Mouse (Mus musculus): ENCODE measurements around the gene Ccp110. TPM values are rescaled to one million over a fixed set of nuclear protein-coding genes. Genes with fewer than 3 reads are reported as not detected.

The Ccp110 gene
- polyA plus RNA-seq, 1 experiment, result 0.40 TPM

- H3K27me3 ChIP-seq (replicated peaks), result no peaks in the 10 kb centered on the region
- TF ChIP-seq GATA1 (IDR thresholded peaks at IDR 0.05; ENCODE audit: borderline replicate concordance, low read length) (no peak), FLI1 (IDR thresholded peaks at IDR 0.05; ENCODE audit: low read length) (no peak)
- no peaks in the 10 kb centered on the region for H3K9me3 ChIP-seq
- no peak overlapping the region for H3K4me3 ChIP-seq (replicated peaks)
- H3K36me3 ChIP-seq (replicated peaks; ENCODE audit: low read length), result peaks cover 100% of the 10 kb centered on the region
- H3K4me1 ChIP-seq, result peaks cover 47% of the 10 kb centered on the region
These were observed 66.2 kb downstream of the Ccp110 start for GRCm38 (mm10) chr7:118778561-118778960.

GRCm38 (mm10) chr7:118783305-118784001 lies 71.1 kb downstream of the Ccp110 start:
- H3K4me3 ChIP-seq (replicated peaks), result no peak overlapping the region

GRCm38 (mm10) chr7:118786091-118786490 lies 73.7 kb downstream of the Ccp110 start:
- H3K36me3 ChIP-seq (replicated peaks; ENCODE audit: low read length), result peaks cover 91% of the 10 kb centered on the region
- H3K9me3 ChIP-seq, result no peaks in the 10 kb centered on the region
- TF ChIP-seq GATA1 (IDR thresholded peaks at IDR 0.05; ENCODE audit: borderline replicate concordance, low read length) (no peak), FLI1 (IDR thresholded peaks at IDR 0.05; ENCODE audit: low read length) (no peak)
- no peak overlapping the region for H3K4me3 ChIP-seq (replicated peaks)
- H3K27me3 ChIP-seq (replicated peaks), result no peaks in the 10 kb centered on the region
- peaks cover 4% of the 10 kb centered on the region; the same call in 1 of the 2 replicates for H3K4me1 ChIP-seq

More at GRCm38 (mm10) chr7:118783305-118784001, 71.1 kb downstream of the Ccp110 start:
- Histone ChIP-seq H3K4me1 (peaks cover 18% of the 10 kb centered on the region; the same call in 1 of the 2 replicates), H3K9me3 (no peaks in the 10 kb centered on the region), H3K27me3 (replicated peaks) (no peaks in the 10 kb centered on the region), H3K36me3 (replicated peaks; ENCODE audit: low read length) (peaks cover 92% of the 10 kb centered on the region)
- TF ChIP-seq FLI1 (IDR thresholded peaks at IDR 0.05; ENCODE audit: low read length) (no peak), GATA1 (IDR thresholded peaks at IDR 0.05; ENCODE audit: borderline replicate concordance, low read length) (no peak)

Other genes with a start within 250 kb of the Ccp110 start
- gene Itpripl2, start 220.6 kb upstream of the Ccp110 start, polyA plus RNA-seq (2012; ENCODE audit: insufficient read depth, low replicate concordance), result 3.0 and 3.6 TPM in 2 replicates
- gene Coq7, start 179.2 kb upstream of the Ccp110 start, polyA plus RNA-seq (2012; ENCODE audit: insufficient read depth, low replicate concordance), result 19.9 TPM in 1 of 2 replicates, not detected in the other
- gene Tmc7, start 127.8 kb upstream of the Ccp110 start, polyA plus RNA-seq (2012; ENCODE audit: insufficient read depth, low replicate concordance), result not detected in 2 replicates
- gene Tmc5, start 115.3 kb upstream of the Ccp110 start, polyA plus RNA-seq (2012; ENCODE audit: insufficient read depth, low replicate concordance), result 0.17 TPM in 1 of 2 replicates, not detected in the other
- gene Gde1, start 6.8 kb upstream of the Ccp110 start, polyA plus RNA-seq (2012; ENCODE audit: insufficient read depth, low replicate concordance), result 42.4 and 134 TPM in 2 replicates
- 11.1 and 13.2 TPM in 2 replicates for gene Vps35l, start 27.7 kb downstream of the Ccp110 start, polyA plus RNA-seq (2012; ENCODE audit: insufficient read depth, low replicate concordance)
- 0.08 TPM in 1 of 2 replicates, not detected in the other for gene Iqck, start 143.2 kb downstream of the Ccp110 start, polyA plus RNA-seq (2012; ENCODE audit: insufficient read depth, low replicate concordance)
- 0.97 and 13.4 TPM in 2 replicates for gene Knop1, start 143.7 kb downstream of the Ccp110 start, polyA plus RNA-seq (2012; ENCODE audit: insufficient read depth, low replicate concordance)

Data from megakaryocyte, embryonic 14.5 days (primary cell).